Mouse (Mus musculus): ENCODE results near the gene Zfp335.
"Not testable (repeated sequence)": the region's sequence is repeated elsewhere in the genome, so short reads cannot be mapped to it uniquely, and the experiment has no call there.

The Zfp335 gene

DNA sequence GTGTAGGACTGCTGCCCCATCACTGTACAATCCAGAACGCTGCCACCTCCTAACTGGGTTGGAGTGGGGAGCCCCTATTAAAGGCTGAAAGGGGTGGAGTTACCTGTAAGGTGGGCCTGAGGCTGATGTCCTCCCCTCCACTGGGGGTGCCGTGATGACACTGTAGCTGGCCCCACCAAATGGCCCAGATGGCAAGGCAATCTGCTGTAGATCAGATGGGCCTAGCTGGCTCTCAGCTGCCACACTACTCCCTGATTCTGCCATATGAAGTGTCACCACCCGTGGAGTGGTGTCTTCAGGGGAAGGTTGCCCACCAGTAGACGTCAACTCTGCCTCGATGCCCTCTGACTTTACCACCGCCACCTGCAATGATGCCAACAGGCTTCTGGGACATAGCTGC, 15.7 kb downstream of the Zfp335 start:
- no peak for DNase-seq (ENCODE audit: low spot score in 2 of 2)

GRCm38 (mm10) chr2:164894644-164895043, 16.9 kb downstream of the Zfp335 start:
- DNase-seq (ENCODE audit: low spot score in 2 of 2): no peak

- no peak for DNase-seq (ENCODE audit: low spot score in 2 of 2)
Measured at GRCm38 (mm10) chr2:164894048-164894447, 17.5 kb downstream of the Zfp335 start.

GRCm38 (mm10) chr2:164892696-164893216, 18.8 kb downstream of the Zfp335 start:
- DNase-seq (ENCODE audit: low spot score in 2 of 2): no peak

- no peak for DNase-seq (ENCODE audit: low spot score in 2 of 2)
Measured at GRCm38 (mm10) chr2:164891908-164892695, 19.5 kb downstream of the Zfp335 start.

- no peak for DNase-seq (ENCODE audit: low spot score in 2 of 2)
Measured at GRCm38 (mm10) chr2:164891056-164891834, 20.3 kb downstream of the Zfp335 start.

- DNase-seq (ENCODE audit: low spot score in 2 of 2): no peak
Measured at GRCm38 (mm10) chr2:164890411-164891049, 21.0 kb downstream of the Zfp335 start.

DNA sequence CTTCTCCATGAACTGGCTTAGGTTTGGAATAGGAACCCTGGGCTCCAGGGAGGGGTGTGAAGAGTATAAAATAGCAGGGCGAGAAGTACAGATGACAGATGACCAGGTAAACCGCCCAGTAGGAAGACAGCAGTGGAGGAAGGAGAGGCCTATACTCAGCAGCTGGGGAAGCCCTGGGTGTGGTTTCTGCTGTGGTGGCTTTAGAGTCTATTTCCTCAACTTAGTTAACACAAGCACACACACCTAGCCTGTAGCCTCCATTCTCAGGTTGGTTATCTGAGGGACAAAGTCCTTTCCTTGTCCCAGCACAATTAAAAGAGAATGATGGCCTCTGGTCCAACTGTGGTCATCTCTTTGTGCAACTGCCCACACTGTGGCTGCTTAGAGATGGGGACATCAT, 21.6 kb downstream of the Zfp335 start:
- no peak for DNase-seq (ENCODE audit: low spot score in 2 of 2)

DNA sequence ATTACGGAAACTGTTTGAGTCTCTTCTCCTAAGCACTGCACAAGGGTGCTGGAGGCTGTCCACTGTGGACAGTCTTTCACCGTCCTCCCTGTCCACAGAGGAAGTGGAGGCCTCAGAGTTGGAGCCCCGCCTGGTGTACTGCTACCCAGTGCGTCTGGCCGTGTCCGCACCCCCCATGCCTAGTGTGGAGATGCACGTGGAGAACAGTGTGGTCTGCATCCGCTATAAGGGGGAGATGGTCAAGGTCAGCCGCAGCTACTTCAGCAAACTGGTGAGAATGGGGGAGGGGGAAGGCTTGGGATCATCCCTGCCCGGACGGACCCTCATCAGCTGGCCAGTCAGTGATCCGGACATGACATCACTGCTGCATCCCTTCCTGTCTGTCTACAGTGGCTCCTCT, 22.6 kb downstream of the Zfp335 start:
- no peak for DNase-seq (ENCODE audit: low spot score in 2 of 2)

GRCm38 (mm10) chr2:164886617-164887016, 24.9 kb downstream of the Zfp335 start:
- DNase-seq (ENCODE audit: low spot score in 2 of 2): no peak

DNA sequence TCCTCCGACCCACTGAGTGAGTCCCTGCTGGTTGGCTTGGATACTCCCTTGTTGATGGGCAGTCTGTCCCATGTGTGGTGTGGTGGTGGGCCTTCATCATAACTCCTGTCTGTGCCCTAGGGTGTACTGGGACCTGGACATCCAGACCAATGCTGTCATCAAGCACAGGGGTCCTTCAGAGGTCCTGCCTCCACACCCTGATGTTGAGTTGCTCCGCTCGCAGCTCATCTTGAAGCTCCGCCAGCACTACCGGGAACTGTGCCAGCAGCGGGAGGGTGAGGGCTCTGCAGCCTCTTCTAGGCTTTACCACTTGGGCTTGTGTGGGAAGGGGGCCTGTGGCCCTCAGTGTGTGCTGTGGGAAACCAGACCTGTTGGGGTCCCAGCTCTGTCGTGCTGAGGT, 25.8 kb downstream of the Zfp335 start:
- DNase-seq (ENCODE audit: low spot score in 2 of 2): peak in 1 of 2 experiments; percentile 76

DNA sequence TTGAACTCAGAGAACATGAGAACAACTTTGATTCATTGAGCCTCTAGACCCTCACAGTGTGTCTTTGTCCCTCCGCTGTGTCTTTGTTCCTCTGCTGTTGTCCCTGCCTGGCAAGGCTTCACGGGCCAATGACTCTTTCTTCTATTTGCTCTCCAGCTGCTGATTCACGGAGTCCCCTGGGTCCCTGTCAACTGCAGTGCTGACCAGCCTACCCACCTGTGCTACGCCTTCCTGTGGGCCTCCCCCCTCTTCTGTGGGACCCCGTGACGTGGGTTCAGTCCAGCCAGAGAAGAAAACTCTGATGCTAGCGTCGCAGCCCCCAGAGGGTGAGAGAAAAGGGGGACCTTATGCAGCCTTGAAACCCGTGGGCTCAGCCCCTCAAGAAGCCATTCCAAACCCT, 28.9 kb downstream of the Zfp335 start:
- no peak for DNase-seq (ENCODE audit: low spot score in 2 of 2)

DNA sequence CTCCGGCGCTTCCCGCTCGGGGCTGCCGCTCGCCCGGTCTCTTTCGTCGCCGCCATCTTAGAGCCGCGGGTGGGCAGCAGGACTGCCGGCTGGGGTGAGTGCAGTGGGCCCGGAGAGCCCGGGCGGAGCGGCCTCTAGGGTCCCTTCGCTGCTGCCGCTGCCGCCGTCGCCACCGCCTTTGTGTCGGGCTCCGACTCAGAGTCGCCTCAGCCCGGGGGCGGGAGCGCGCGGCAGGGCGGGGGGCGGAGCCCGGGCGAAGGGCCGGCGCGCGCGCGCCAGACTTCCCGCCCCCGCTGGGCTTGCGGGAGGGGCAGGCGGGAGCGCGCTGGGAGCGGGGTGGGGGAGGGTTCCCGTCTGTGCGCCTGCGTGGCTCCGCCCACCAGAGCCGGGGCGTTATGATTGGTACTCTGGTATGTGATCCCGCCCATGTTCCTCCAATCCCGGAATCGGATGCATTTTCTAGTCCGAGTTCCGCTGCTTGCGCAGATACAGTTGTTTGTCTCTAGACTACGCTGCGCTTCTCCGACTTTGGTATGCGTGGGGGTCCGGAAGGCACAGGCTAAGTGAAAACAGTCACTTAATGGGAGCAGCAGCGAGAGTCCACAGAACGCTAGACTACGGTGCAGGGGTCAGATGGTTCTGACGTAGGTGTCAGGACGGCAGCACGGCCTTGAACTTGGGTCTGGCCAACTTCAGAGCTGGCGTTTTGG, 31.8 kb downstream of the Zfp335 start:
- DNase-seq (ENCODE audit: low spot score in 2 of 2): peak; percentile 91

DNA sequence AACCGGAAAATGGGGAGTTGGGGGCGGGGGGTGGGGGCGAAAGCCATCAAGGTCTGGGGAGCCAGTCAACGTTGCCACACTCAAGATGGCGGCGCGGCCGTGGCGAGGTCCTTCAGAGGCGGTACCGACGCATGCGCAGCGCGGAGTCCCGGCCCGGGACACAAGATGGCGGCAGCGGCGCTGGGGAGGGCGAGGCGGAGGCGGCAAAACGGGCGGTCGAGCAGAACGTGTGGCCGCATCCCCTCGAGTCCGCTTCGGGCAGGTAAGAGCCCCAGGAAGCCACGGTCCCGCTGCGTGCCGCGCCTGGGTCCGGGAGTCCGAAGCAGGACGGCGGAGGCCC, 32.4 kb downstream of the Zfp335 start, which contains the start of gene Pcif1:
Gene Pcif1, plus strand, starts transcription at position 77 of the 340 bp plus-strand sequence.
- DNase-seq (ENCODE audit: low spot score in 2 of 2): peak; percentile 78 to 91

GRCm38 (mm10) chr2:164878509-164879227, 32.9 kb downstream of the Zfp335 start:
- peak in 1 of 2 experiments; percentile 51 for DNase-seq (ENCODE audit: low spot score in 2 of 2)

GRCm38 (mm10) chr2:164877376-164878215, 34.0 kb downstream of the Zfp335 start:
- DNase-seq (ENCODE audit: low spot score in 2 of 2): not testable (repeated sequence)

DNA sequence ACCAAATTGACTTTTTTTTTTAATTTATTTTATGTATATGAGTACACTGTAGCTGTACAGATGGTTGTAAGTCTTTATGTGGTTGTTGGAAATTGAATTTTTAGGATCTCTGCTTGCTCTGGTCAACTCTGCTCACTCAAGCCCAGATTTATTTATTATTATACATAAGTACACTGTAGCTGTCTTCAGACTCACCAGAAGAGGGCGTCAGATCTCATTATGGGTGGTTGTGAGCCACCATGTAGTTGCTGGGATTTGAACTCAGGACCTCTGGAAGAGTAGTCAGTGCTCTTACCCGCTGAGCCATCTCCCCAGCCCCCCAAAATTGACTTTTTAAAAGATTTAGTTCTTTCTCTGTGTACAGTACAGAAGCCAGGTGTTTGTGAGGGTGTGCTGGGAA, 35.9 kb downstream of the Zfp335 start:
- not testable (repeated sequence) for DNase-seq (ENCODE audit: low spot score in 2 of 2)

DNA sequence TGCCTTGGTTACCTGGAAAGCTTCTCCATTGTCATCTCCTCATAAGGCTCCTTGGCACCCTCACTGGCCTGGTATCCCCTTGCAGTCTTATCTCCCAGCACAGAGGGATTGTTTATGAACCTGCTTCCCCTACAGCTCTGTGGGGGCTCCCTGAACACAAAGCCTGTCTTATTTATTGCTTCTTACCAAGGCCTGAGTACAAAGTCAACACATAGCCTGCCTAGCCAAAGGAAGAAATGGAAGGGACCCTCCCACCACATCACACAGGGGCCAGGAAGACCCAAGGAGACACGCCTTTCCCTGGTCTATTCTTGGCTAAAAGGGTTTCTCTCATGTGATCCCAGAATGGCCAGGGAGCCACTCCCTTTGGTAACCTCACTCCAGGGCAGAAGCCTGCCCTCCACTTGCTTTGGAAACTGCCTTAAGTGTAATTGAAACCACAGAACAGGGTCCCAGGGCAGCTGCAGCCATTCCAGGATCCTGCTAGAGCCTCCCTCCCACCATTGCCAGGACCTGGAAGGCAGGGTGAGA, 37.3 kb downstream of the Zfp335 start:
- DNase-seq (ENCODE audit: low spot score in 2 of 2): no peak

DNA sequence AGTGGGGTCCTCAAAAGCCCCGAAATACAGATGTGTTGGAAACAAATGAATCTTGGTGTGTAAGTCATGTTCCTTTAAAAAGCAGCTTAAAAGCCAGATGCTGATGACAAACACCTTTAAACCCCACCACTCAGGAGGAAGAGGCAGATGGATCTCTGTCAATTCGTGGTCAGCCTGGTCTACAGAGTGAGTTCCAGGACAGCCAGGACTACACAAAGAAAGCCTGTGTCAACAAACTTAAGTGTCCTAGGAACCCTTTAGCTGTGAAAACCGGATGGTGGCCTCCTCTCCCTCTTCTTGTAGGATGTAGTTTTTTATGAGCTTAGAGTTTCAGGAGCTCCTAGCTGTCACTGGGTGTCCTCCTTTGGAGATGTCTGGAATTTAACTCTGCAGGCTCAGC, 37.9 kb downstream of the Zfp335 start:
- DNase-seq (ENCODE audit: low spot score in 2 of 2): no peak
